Mouse (Mus musculus) embryonic facial prominence, embryonic 12.5 days (tissue): ENCODE measurements around the gene Cobll1. TPM values are rescaled to one million over a fixed set of nuclear protein-coding genes. Genes with fewer than 3 reads are reported as not detected.
"Not testable (repeated sequence)": the region's sequence is repeated elsewhere in the genome, so short reads cannot be mapped to it uniquely, and the experiment has no call there.

Source experiments
- ATAC-seq: fragments of 200-750 bp; cut with Nextera tagmentation; 2 replicates; pipeline ENCODE4 v1.8.0; 2017; ENCODE audit not compliant: insufficient number of reproducible peaks, insufficient read depth, low FRiP score, low TSS enrichment
- H3K27ac ChIP-seq: fragments of 300-500 bp; sonication (generic); 2 replicates; pipeline ENCODE4 v1.5.1; 2016; ENCODE audit warnings: mild to moderate bottlenecking
- H3K27me3 ChIP-seq: fragments of 300-500 bp; sonication (generic); 2 replicates; pipeline ENCODE4 v1.6.1; 2016; ENCODE audit warnings: mild to moderate bottlenecking, moderate library complexity
- H3K36me3 ChIP-seq: fragments of 300-500 bp; sonication (generic); 2 replicates; pipeline ENCODE4 v1.6.1; 2016; ENCODE audit warnings: mild to moderate bottlenecking
- H3K4me1 ChIP-seq: fragments of 300-500 bp; sonication (generic); 2 replicates; pipeline ENCODE4 v1.6.1; 2016
- H3K4me2 ChIP-seq: fragments of 300-500 bp; sonication (generic); replicated peaks from 2 replicates; pipeline ENCODE4 v1.6.1; 2016; ENCODE audit warnings: mild to moderate bottlenecking, moderate library complexity
- H3K4me3 ChIP-seq: fragments of 300-500 bp; sonication (generic); 2 replicates; pipeline ENCODE4 v1.5.1; 2016; ENCODE audit warnings: mild to moderate bottlenecking
- H3K9ac ChIP-seq: fragments of 300-500 bp; sonication (generic); 2 replicates; pipeline ENCODE4 v1.6.1; 2016; ENCODE audit warnings: mild to moderate bottlenecking, moderate library complexity
- H3K9me3 ChIP-seq: fragments of 300-500 bp; sonication (generic); 2 replicates; pipeline ENCODE4 v1.6.1; 2016; ENCODE audit warnings: mild to moderate bottlenecking, moderate library complexity
- WGBS: fragments of 180-500 bp; shearing (Covaris S2); methylation state at CpG from one replicate; pipeline ENCODE4 v1.1.7; 2016; 5-methylcytosine and 5-hydroxymethylcytosine counted together
- polyA plus RNA-seq: library from polyadenylated mRNA; unstranded; fragments of >200 nt; fragmentation: Nextera tagmentation; extraction: Ambion mirVana; gene quantifications from 2 replicates; pipeline ENCODE4 v1.2.1, GENCODE M21; 2016

Gene Cobll1
- polyA plus RNA-seq = 3.2 and 3.3 TPM in 2 replicates

DNA sequence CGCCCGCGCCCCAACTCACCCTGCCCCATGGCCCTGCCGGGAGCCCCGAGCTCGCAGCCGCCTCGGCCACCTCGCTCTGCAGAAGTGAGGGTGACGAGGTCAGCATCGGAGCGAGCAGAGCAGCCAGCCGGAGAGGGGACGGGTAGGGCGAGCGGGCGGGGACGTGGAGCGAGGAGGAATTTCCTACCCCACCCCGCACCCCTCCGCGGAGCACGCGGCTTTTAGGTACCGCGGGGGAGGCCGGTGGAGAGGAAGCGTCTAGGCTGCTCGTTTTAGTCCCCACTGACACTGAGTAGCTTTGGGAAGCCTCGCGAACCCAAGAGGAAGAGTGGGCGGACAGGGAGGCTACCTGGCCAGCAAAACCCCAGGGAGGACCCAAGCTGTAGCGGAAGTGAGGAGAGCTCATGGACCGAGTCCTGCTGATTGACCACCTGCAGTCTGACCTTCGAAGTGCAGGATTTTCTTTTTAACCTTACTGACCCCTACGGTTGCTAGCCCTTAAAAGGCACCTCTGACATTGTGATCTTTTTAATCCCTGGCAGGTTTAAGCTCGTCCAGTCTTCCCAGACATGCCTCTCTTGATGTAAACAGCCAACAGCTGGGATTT lies at the start of gene Cobll1:
Gene Cobll1 (minus strand): TSS at position 440 of the 607 bp plus-strand sequence.
- 0 out of 2 replicates have a peak, but pooled peaks cover 7% of the 10 kb centered on the region for H3K4me1 ChIP-seq
- under 1% methylated on average over 37 of the region's 37 CpGs for WGBS
- no peaks in the 10 kb centered on the region for H3K9me3 ChIP-seq
- H3K9ac ChIP-seq = peak within 1 kb of the TSS; percentile 66
- H3K36me3 ChIP-seq = no peaks in the 10 kb centered on the region
- peaks cover 17% of the 10 kb centered on the region for H3K27me3 ChIP-seq
- H3K4me2 ChIP-seq = peak within 1 kb of the TSS; percentile 96
- H3K27ac ChIP-seq = peak within 1 kb of the TSS; percentile 46
- ATAC-seq = peak; percentile 55; the same call in 1 of the 2 replicates
- H3K4me3 ChIP-seq = peak within 1 kb of the TSS; percentile 70

DNA sequence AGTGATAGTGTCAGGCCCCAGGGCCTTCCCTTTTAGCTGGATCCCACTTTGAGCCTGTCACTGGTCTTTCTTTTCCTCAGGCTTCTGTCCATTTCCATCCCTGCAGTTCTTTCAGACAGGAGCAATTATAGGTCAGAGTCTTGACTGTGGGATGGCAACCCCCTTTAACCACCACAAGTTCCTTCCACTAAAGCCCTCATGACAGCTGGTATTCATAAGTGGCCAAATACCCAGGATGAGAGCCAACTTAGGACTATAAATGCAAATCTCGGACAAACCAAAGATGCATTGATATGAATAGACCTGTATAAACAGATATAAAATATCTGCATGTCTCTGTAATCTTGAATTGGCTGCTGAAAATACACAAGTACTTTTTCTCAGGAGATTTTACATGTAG lies 49.5 kb upstream of the Cobll1 start:
- no peak for ATAC-seq
- H3K36me3 ChIP-seq = no peaks in the 10 kb centered on the region
- no peaks in the 10 kb centered on the region for H3K4me1 ChIP-seq
- 71% methylated on average over 1 of the region's 1 CpGs for WGBS
- H3K4me2 ChIP-seq = no peak overlapping the region
- H3K27me3 ChIP-seq = no peaks in the 10 kb centered on the region
- H3K9me3 ChIP-seq = no peaks in the 10 kb centered on the region
- no peak overlapping the region for H3K4me3 ChIP-seq
- H3K27ac ChIP-seq = no peak overlapping the region
- no peak overlapping the region for H3K9ac ChIP-seq

DNA sequence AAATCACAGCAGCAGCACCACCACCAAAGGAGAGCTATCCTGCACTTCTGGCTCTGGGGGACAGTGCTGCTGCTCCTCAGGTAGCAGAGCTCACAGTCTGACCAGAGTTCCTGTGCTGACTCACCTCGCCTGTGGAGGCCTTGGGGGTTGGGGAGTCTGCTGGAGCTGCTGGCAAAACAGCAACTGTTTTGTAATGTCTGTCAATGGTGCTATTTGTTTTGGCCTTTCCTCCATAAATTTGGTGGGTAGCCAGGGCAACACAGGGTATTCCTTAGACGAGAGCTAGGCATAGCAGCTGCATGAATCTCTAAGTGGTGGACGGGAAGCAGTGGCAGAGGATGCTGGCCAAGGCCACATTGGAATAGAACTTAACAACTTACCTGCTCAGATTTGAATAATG lies 46.2 kb upstream of the Cobll1 start:
- Histone ChIP-seq H3K4me3 (no peak overlapping the region), H3K9me3 (no peaks in the 10 kb centered on the region), H3K27ac (no peak overlapping the region), H3K4me2 (no peak overlapping the region), H3K4me1 (no peaks in the 10 kb centered on the region), H3K9ac (no peak overlapping the region), H3K36me3 (no peaks in the 10 kb centered on the region), H3K27me3 (no peaks in the 10 kb centered on the region)
- 46% methylated on average over 3 of the region's 3 CpGs for WGBS
- ATAC-seq = no peak

DNA sequence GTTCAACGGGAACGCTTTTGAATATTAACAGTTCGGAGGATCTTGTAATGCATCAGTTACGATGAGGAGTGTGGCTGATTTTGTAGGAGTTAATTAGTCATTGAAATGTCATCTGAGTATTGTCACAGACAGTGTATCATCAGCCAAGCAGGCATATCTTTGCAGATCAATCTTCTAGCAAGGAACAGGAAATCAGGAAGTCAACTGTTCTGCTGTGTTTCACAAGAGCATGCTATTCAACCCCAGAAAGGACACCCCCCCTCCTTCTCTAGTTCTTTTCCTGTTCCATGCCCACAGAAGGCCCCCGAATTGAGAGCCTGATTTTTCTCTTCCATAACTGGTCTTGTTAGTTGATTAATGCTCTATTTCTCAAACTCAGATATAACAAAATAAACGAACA lies 43.8 kb upstream of the Cobll1 start:
- Histone ChIP-seq H3K4me3 (no peak overlapping the region), H3K9ac (no peak overlapping the region), H3K4me1 (no peaks in the 10 kb centered on the region), H3K9me3 (no peaks in the 10 kb centered on the region), H3K36me3 (no peaks in the 10 kb centered on the region), H3K4me2 (no peak overlapping the region), H3K27ac (no peak overlapping the region), H3K27me3 (no peaks in the 10 kb centered on the region)
- 85% methylated on average over 6 of the region's 6 CpGs for WGBS
- no peak for ATAC-seq

DNA sequence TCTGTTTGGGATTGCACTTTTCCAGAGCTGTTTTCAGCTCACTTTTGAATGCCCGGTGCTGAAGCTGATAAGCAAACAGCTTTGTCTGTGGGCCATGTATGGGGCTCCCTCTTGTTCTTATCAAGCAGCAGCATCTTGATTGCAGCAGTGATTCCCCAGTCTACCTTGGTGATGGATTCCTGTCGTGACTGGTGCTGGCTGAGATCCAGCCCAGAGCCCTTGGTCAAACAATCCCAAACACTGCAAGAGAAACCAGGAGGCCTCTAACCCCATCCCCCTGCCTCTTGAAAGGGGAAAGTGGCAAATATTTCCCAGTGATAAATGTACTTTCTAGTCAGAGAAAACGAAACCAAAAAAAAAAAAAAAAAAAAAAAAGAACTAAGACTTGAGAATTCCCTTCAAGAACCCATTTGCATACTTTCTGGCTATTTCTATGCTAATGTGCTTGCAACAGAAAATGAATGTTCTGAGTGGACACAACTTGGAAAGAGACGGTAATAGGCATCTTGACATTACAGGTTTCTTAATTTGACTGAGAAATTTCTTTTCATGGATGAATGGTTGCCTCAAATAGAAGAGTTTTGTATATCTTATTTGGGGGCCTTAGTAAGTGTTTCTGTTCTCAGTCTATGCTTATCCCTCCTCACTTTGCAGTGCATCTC lies 40.0 kb upstream of the Cobll1 start:
- no peak overlapping the region for H3K27ac ChIP-seq
- H3K9me3 ChIP-seq = no peaks in the 10 kb centered on the region
- 42% methylated on average over 4 of the region's 4 CpGs for WGBS
- H3K4me3 ChIP-seq = no peak overlapping the region
- no peaks in the 10 kb centered on the region for H3K4me1 ChIP-seq
- ATAC-seq = no peak
- no peaks in the 10 kb centered on the region for H3K36me3 ChIP-seq
- no peak overlapping the region for H3K4me2 ChIP-seq
- H3K9ac ChIP-seq = no peak overlapping the region
- no peaks in the 10 kb centered on the region for H3K27me3 ChIP-seq

DNA sequence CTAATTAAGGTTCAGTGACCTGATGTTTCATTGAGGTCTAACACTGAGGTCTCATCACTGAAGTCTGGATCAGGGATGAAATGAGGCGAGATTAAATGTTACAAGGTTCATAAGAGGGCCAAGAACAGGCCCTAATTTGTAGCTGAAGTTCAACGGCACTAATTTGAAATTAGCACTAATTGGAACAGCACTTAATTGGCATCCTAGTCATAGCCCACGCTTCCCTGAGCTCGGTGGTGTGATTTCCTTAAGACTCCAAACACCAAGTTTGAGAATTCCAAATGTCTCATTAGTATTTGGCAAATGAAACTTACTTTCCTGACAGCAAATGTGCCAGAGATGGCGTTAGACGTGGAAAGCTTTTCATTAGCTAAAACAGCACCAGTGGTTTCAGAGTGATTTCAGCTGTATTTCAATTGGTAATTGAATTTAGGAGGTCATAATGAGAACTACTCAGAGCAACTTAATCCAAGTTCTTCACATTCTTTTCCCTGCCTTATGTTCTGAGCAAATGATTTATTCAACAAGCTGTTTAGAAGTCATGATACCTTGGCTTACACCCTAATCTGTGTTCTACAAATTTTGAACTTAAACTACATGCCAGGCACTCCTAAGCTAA lies 36.3 kb upstream of the Cobll1 start:
- Histone ChIP-seq H3K4me3 (no peak overlapping the region), H3K4me1 (no peaks in the 10 kb centered on the region), H3K4me2 (no peak overlapping the region), H3K27ac (no peak overlapping the region), H3K27me3 (no peaks in the 10 kb centered on the region), H3K36me3 (no peaks in the 10 kb centered on the region), H3K9ac (no peak overlapping the region), H3K9me3 (no peaks in the 10 kb centered on the region)
- ATAC-seq = no peak
- WGBS = 68% methylated on average over 6 of the region's 6 CpGs

DNA sequence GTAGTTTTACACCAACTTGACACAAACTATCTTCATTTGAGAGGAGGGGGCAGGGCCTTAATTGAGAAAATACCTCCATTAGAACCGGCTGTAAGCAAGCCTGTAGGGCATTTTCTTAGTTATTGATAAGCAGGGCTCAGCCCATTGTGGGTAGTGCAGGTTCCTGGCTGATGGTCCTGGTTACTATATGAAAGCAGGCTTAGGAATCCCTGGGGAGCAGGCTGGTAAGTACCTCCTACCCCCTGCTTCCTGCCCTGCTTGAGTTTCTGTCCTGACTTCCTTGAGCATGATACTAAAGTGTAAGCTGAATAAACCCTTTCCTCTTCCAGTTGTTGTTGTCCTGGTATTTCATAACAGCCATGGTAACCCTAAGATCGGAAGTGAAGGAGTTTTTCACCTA lies 34.7 kb upstream of the Cobll1 start:
- no peaks in the 10 kb centered on the region for H3K9me3 ChIP-seq
- ATAC-seq = no peak
- no peaks in the 10 kb centered on the region for H3K36me3 ChIP-seq
- no peak overlapping the region for H3K4me2 ChIP-seq
- H3K27ac ChIP-seq = no peak overlapping the region
- H3K9ac ChIP-seq = no peak overlapping the region
- no peak overlapping the region for H3K4me3 ChIP-seq
- H3K4me1 ChIP-seq = no peaks in the 10 kb centered on the region
- 28% methylated on average over 2 of the region's 2 CpGs for WGBS
- H3K27me3 ChIP-seq = no peaks in the 10 kb centered on the region

DNA sequence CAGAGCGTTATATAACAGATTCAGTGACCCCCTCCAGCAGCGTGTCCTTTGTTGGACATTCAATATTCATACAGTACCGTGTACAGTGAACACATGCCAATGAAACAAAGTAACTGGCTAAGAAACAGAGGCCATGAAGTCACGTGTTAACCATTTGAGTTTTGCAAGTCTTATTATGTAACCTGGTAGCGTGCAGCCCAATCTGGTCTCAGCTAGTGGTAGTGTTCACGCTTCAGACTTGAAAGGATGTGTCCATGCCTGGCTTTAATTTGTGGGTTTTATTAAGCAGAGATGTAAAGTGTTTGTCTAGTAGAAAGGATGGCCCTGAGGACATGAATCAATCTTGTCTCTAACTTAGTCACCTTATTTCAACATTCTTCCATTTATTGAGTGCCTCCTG lies 29.5 kb upstream of the Cobll1 start:
- Histone ChIP-seq H3K4me3 (no peak overlapping the region), H3K4me2 (no peak overlapping the region), H3K4me1 (no peaks in the 10 kb centered on the region), H3K27ac (no peak overlapping the region), H3K36me3 (no peaks in the 10 kb centered on the region), H3K27me3 (no peaks in the 10 kb centered on the region), H3K9ac (no peak overlapping the region), H3K9me3 (no peaks in the 10 kb centered on the region)
- ATAC-seq = no peak
- 78% methylated on average over 6 of the region's 6 CpGs for WGBS

DNA sequence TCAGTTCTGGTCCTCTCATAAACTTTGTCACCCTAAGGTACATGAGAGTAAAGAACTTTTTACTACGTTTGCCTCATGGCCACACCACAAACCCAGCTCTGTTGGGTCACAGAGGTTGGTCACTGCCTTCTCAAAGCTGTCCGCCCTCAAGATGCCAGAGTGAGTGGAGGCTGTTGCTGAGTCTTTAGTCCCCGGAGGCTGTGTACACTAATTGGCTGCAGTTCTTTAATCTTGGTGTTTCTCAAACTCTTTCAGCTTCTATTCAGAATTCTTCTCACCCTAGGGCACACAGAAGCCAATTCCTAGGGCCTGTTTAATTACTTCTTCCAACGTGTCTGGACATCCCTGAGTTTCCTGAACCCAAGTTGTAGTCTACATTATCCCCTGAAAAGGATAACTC lies 28.6 kb upstream of the Cobll1 start:
- no peak overlapping the region for H3K27ac ChIP-seq
- H3K9me3 ChIP-seq = no peaks in the 10 kb centered on the region
- H3K27me3 ChIP-seq = no peaks in the 10 kb centered on the region
- H3K36me3 ChIP-seq = no peaks in the 10 kb centered on the region
- H3K4me1 ChIP-seq = no peaks in the 10 kb centered on the region
- WGBS = 33% methylated on average over 4 of the region's 4 CpGs
- no peak overlapping the region for H3K4me3 ChIP-seq
- no peak overlapping the region for H3K9ac ChIP-seq
- no peak for ATAC-seq
- no peak overlapping the region for H3K4me2 ChIP-seq

DNA sequence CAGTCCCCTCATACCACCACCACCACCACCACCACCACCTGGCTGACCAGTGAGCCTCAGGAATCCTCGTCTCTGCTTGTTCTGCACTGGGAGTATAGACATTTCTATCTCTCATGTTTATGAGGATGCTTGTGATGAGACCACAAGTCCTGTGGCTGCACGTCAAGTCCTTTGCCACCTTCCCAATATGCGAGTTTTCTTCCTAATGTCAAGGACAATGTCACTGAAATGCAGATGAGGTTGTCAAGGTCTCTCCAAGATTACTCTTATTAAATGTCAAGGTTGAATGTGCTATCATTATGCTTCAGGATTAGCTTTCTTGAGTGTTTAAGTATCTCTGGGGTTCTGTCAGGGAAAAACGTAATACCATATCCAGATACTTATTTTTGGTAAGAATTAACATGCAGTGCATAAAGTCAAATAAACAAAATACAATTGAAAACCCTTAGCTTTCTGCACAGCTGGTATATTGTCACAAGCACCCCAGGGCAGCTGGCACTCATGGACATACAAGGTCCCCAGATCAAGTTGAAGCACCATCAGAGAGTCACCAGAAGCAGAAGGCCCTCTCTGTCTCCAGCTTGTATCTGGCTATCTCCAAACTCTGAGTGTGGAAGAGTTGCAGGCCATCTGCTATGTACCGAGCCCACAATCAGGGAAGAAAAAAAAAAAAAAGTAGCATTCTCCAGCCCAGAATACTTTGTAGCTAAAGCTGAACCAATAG lies 27.5 kb upstream of the Cobll1 start:
- H3K27me3 ChIP-seq = no peaks in the 10 kb centered on the region
- H3K9ac ChIP-seq = no peak overlapping the region
- ATAC-seq = no peak
- no peak overlapping the region for H3K4me3 ChIP-seq
- H3K27ac ChIP-seq = no peak overlapping the region
- H3K4me2 ChIP-seq = no peak overlapping the region
- no peaks in the 10 kb centered on the region for H3K36me3 ChIP-seq
- H3K4me1 ChIP-seq = no peaks in the 10 kb centered on the region
- 80% methylated on average over 5 of the region's 5 CpGs for WGBS
- H3K9me3 ChIP-seq = no peaks in the 10 kb centered on the region

DNA sequence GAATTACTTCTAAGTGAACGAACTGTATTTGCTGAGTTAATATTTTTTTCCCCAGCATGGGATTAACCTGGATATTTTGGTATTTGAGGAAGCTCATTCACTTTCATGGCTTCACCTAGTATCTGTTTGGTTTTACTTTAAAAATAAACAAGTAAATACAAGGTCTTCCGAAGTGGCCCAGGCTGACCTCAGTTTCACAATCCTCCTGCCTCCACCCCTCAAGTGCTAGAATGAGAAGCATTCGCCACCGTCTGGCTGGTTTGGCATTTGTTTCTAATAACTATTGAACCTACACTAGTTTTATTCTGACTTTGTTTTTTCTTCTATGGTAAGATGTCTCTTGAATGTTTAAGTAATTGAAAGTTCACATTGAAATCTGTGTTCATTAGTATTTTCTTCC lies 23.0 kb upstream of the Cobll1 start:
- H3K9ac ChIP-seq = no peak overlapping the region
- H3K9me3 ChIP-seq = no peaks in the 10 kb centered on the region
- no peak overlapping the region for H3K4me3 ChIP-seq
- no peak for ATAC-seq
- no peak overlapping the region for H3K27ac ChIP-seq
- 69% methylated on average over 4 of the region's 4 CpGs for WGBS
- no peaks in the 10 kb centered on the region for H3K4me1 ChIP-seq
- H3K27me3 ChIP-seq = no peaks in the 10 kb centered on the region
- no peaks in the 10 kb centered on the region for H3K36me3 ChIP-seq
- no peak overlapping the region for H3K4me2 ChIP-seq

DNA sequence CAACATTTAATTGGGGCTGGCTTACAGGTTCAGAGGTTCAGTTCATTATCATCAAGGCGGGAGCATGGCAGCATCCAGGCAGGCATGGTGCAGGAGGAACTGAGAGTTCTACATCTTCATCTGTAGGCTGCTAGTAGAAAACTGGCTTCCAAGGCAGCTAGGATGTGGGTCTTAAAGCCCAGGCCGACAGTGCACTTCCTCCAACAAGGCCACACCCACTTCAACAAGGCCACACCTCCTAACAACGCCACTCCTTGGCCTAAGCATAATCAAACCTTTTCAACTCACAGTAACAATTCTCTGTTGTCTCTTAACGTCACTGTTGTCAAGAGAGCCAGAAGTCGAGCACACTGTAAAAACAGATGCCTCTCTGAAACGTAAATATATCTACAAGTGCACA lies 21.6 kb upstream of the Cobll1 start:
- not testable (repeated sequence) for H3K36me3 ChIP-seq, H3K4me3 ChIP-seq, H3K9ac ChIP-seq, H3K27me3 ChIP-seq, H3K4me2 ChIP-seq, H3K9me3 ChIP-seq, H3K27ac ChIP-seq, H3K4me1 ChIP-seq, ATAC-seq
- WGBS = 73% methylated on average over 6 of the region's 6 CpGs
